8 mouse cellular contexts compared by ENCODE assay signal in the genomic region with DNA sequence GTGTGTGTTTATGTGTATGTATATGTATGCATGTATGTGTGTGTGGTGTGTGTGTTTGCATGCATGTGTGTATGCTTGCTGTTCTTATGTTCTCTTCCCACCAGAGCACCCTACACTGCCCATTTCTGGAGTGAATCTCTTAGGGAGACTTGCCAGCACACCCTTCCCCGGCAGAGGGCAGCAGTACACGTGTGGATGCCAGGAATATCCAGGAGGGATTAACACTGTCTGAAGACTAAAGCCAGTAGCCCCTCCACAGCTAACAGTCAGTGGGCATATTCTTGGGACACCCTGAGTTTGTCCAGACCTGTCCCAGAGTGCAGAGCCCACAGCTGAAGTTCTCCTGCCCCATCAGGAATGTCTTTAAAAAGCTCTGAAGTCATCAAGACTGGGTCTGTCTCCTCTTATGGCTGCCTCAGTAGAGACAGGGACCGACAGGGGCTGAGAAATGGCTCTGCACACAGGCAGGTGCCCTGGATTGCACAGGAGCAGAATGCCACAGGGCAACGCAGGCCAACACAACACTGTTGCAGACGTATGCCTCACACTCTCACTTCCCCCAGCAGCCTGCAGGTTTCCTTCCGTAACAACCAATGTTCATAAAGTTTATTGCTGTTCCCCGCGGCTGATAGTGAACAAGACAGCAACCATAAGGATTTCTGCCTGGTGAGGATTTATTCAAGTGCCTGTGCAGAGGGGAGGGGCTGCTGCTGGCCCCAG. TPM values are rescaled to one million over a fixed set of nuclear protein-coding genes. Genes with fewer than 3 reads are reported as not detected.
DNase-seq lines count a peak whose midpoint lies in the region; ATAC-seq lines count a peak whose summit lies in the region.

No protein-coding gene starts in this region.

- H3K36me3 ChIP-seq in hindbrain, embryonic 10.5 days, result no peaks in the 10 kb centered on the region
- no peaks in the 10 kb centered on the region for H3K36me3 ChIP-seq in hindbrain, embryonic 13.5 days
- H3K36me3 ChIP-seq in intestine, embryonic 14.5 days (ENCODE audit: control insufficient read depth, insufficient read depth, low read length), result no peaks in the 10 kb centered on the region
- no peaks in the 10 kb centered on the region for H3K36me3 ChIP-seq in liver, embryonic 15.5 days (replicated peaks)

- H3K4me1 ChIP-seq in hindbrain, embryonic 10.5 days (replicated peaks), result peaks cover 19% of the 10 kb centered on the region
- H3K4me1 ChIP-seq in hindbrain, embryonic 13.5 days (replicated peaks), result peaks cover 15% of the 10 kb centered on the region
- no peaks in the 10 kb centered on the region; the same call in 1 of the 2 replicates for H3K4me1 ChIP-seq in intestine, embryonic 14.5 days (replicated peaks; ENCODE audit: control insufficient read depth, insufficient read depth, low read length)
- H3K4me1 ChIP-seq in liver, embryonic 15.5 days (replicated peaks), result peaks cover 30% of the 10 kb centered on the region

- no peak for ATAC-seq in hindbrain, embryonic 13.5 days (ENCODE audit: low FRiP score)
- no peak for ATAC-seq in intestine, embryonic 14.5 days (replicated peaks; ENCODE audit: low FRiP score, low TSS enrichment, low read depth)
- no peak for ATAC-seq in liver, embryonic 15.5 days (ENCODE audit: insufficient read depth)

- DNase-seq in hindbrain, embryonic 10.5 days (ENCODE audit: low spot score), result peak; percentile 46
- peak; percentile 58 for DNase-seq in ES-CJ7 (ENCODE audit: low read depth, low spot score)
- peak; percentile 53 for DNase-seq in cerebellum, adult 9-11 months
- DNase-seq in intestine, embryonic 14.5 days (ENCODE audit: low spot score), result peak; percentile 76
- DNase-seq in right cerebral cortex, postnatal 14 days, result peak; percentile 69
- DNase-seq in thymus, postnatal 4 days, result no peak

- H3K4me3 ChIP-seq in hindbrain, embryonic 10.5 days, result no peak overlapping the region
- H3K4me3 ChIP-seq in hindbrain, embryonic 13.5 days, result no peak overlapping the region
- H3K4me3 ChIP-seq in intestine, embryonic 14.5 days (ENCODE audit: low read depth, low read length), result no peak overlapping the region
- H3K4me3 ChIP-seq in liver, embryonic 15.5 days (replicated peaks), result no peak overlapping the region

- H3K9ac ChIP-seq in hindbrain, embryonic 13.5 days, result no peak overlapping the region
- H3K9ac ChIP-seq in intestine, embryonic 14.5 days (ENCODE audit: low read length), result no peak overlapping the region
- no peak overlapping the region for H3K9ac ChIP-seq in liver, embryonic 15.5 days

- H3K27ac ChIP-seq in hindbrain, embryonic 10.5 days, result no peak overlapping the region
- H3K27ac ChIP-seq in hindbrain, embryonic 13.5 days, result no peak overlapping the region
- no peak overlapping the region for H3K27ac ChIP-seq in intestine, embryonic 14.5 days (ENCODE audit: low read depth)
- peak overlapping the region; percentile 64 for H3K27ac ChIP-seq in liver, embryonic 15.5 days (replicated peaks)

- no peaks in the 10 kb centered on the region for H3K27me3 ChIP-seq in hindbrain, embryonic 10.5 days (ENCODE audit: insufficient read depth, poor library complexity, severe bottlenecking)
- no peaks in the 10 kb centered on the region for H3K27me3 ChIP-seq in hindbrain, embryonic 13.5 days
- no peaks in the 10 kb centered on the region for H3K27me3 ChIP-seq in intestine, embryonic 14.5 days (replicated peaks; ENCODE audit: control insufficient read depth, insufficient read depth, low read length)
- H3K27me3 ChIP-seq in liver, embryonic 15.5 days, result peaks cover 8% of the 10 kb centered on the region; the same call in 1 of the 2 replicates

- H3K9me3 ChIP-seq in hindbrain, embryonic 10.5 days, result no peaks in the 10 kb centered on the region
- no peaks in the 10 kb centered on the region for H3K9me3 ChIP-seq in hindbrain, embryonic 13.5 days
- H3K9me3 ChIP-seq in intestine, embryonic 14.5 days (ENCODE audit: control insufficient read depth, low read length), result no peaks in the 10 kb centered on the region
- no peaks in the 10 kb centered on the region for H3K9me3 ChIP-seq in liver, embryonic 15.5 days (replicated peaks)

- 71% methylated on average over 8 of the region's 8 CpGs for WGBS in hindbrain, embryonic 10.5 days
- WGBS in hindbrain, embryonic 13.5 days, result 76% methylated on average over 8 of the region's 8 CpGs
- WGBS in intestine, embryonic 14.5 days, result 29% methylated on average over 8 of the region's 8 CpGs
- 54% methylated on average over 8 of the region's 8 CpGs for WGBS in liver, embryonic 15.5 days (ENCODE audit: insufficient replicate concordance)

- no peak overlapping the region for H3K4me2 ChIP-seq in hindbrain, embryonic 13.5 days
- H3K4me2 ChIP-seq in intestine, embryonic 14.5 days (ENCODE audit: low read length), result no peak overlapping the region
- H3K4me2 ChIP-seq in liver, embryonic 15.5 days, result peak overlapping the region; percentile 36

RNA-seq across cellular contexts. Expression of a gene that starts 2.4 kb away (rescaled TPM):
- polyA plus RNA-seq in hindbrain, embryonic 10.5 days (2016; fragmentation: Nextera tagmentation; extraction: Ambion mirVana), result 0.06 and 0.31 TPM in 2 replicates
- 0.45 and 0.58 TPM in 2 replicates for polyA plus RNA-seq in hindbrain, embryonic 13.5 days (2015; fragmentation: Nextera tagmentation; extraction: Ambion mirVana)
- 0.39 TPM in 1 of 2 replicates, not detected in the other for polyA plus RNA-seq in intestine, embryonic 14.5 days (2014; fragmentation: Nextera tagmentation; extraction: Ambion mirVana)
- 0.18 and 0.22 TPM in 2 replicates for polyA plus RNA-seq in liver, embryonic 15.5 days (2015; fragmentation: Nextera tagmentation; extraction: Ambion mirVana)

RNA-seq across cellular contexts. Expression of a gene that starts 31.5 kb away (rescaled TPM):
- polyA plus RNA-seq in hindbrain, embryonic 10.5 days (2016; fragmentation: Nextera tagmentation; extraction: Ambion mirVana), result 395 and 442 TPM in 2 replicates
- 335 and 349 TPM in 2 replicates for polyA plus RNA-seq in hindbrain, embryonic 13.5 days (2015; fragmentation: Nextera tagmentation; extraction: Ambion mirVana)
- 335 and 353 TPM in 2 replicates for polyA plus RNA-seq in intestine, embryonic 14.5 days (2014; fragmentation: Nextera tagmentation; extraction: Ambion mirVana)
- 135 and 146 TPM in 2 replicates for polyA plus RNA-seq in liver, embryonic 15.5 days (2015; fragmentation: Nextera tagmentation; extraction: Ambion mirVana)

RNA-seq across cellular contexts. Expression of a gene that starts 39.1 kb away (rescaled TPM):
- 19.0 and 30.0 TPM in 2 replicates for polyA plus RNA-seq in hindbrain, embryonic 10.5 days (2016; fragmentation: Nextera tagmentation; extraction: Ambion mirVana)
- polyA plus RNA-seq in hindbrain, embryonic 13.5 days (2015; fragmentation: Nextera tagmentation; extraction: Ambion mirVana), result 19.0 and 19.9 TPM in 2 replicates
- polyA plus RNA-seq in intestine, embryonic 14.5 days (2014; fragmentation: Nextera tagmentation; extraction: Ambion mirVana), result 13.4 and 15.7 TPM in 2 replicates
- polyA plus RNA-seq in liver, embryonic 15.5 days (2015; fragmentation: Nextera tagmentation; extraction: Ambion mirVana), result 4.4 and 5.1 TPM in 2 replicates
